Mouse (Mus musculus): ENCODE measurements around the gene Tnfrsf25. TPM values are rescaled to one million over a fixed set of nuclear protein-coding genes. Genes with fewer than 3 reads are reported as not detected.

Gene Tnfrsf25
- polyA plus RNA-seq, 1 experiment from 2014 or later, result 1.5 TPM

GRCm38 (mm10) chr4:152146033-152146827 is 30.5 kb downstream of the Tnfrsf25 start:
- Histone ChIP-seq H3K27ac (ENCODE audit: low read length) (no peak overlapping the region), H3K36me3 (ENCODE audit: control insufficient read depth, insufficient read depth) (no peaks in the 10 kb centered on the region), H3K4me2 (ENCODE audit: low read length) (no peak overlapping the region), H3K4me3 (replicated peaks; ENCODE audit: low read length) (no peak overlapping the region), H3K27me3 (replicated peaks; ENCODE audit: control insufficient read depth, insufficient read depth, low read length) (peaks cover 13% of the 10 kb centered on the region), H3K9ac (replicated peaks; ENCODE audit: low read depth, low read length) (no peak overlapping the region), H3K9me3 (ENCODE audit: control insufficient read depth, low read length) (no peaks in the 10 kb centered on the region), H3K4me1 (replicated peaks; ENCODE audit: control insufficient read depth, insufficient read depth, low read length) (peaks cover 2% of the 10 kb centered on the region; the same call in 1 of the 2 replicates)
- no peak for ATAC-seq
- WGBS, result 71% methylated on average over 11 of the region's 11 CpGs

GRCm38 (mm10) chr4:152150546-152150945 is 34.8 kb downstream of the Tnfrsf25 start:
- Histone ChIP-seq H3K4me2 (ENCODE audit: low read length) (no peak overlapping the region), H3K9me3 (ENCODE audit: control insufficient read depth, low read length) (no peaks in the 10 kb centered on the region), H3K36me3 (ENCODE audit: control insufficient read depth, insufficient read depth) (no peaks in the 10 kb centered on the region), H3K4me1 (replicated peaks; ENCODE audit: control insufficient read depth, insufficient read depth, low read length) (peaks cover 8% of the 10 kb centered on the region), H3K9ac (replicated peaks; ENCODE audit: low read depth, low read length) (no peak overlapping the region), H3K27ac (ENCODE audit: low read length) (no peak overlapping the region), H3K4me3 (replicated peaks; ENCODE audit: low read length) (no peak overlapping the region), H3K27me3 (replicated peaks; ENCODE audit: control insufficient read depth, insufficient read depth, low read length) (peaks cover 46% of the 10 kb centered on the region)
- 84% methylated on average over 4 of the region's 4 CpGs for WGBS
- no peak for ATAC-seq

GRCm38 (mm10) chr4:152151451-152151965 is 35.8 kb downstream of the Tnfrsf25 start:
- no peak for ATAC-seq
- no peak overlapping the region for H3K27ac ChIP-seq (ENCODE audit: low read length)
- H3K9me3 ChIP-seq (ENCODE audit: control insufficient read depth, low read length), result no peaks in the 10 kb centered on the region
- no peaks in the 10 kb centered on the region for H3K36me3 ChIP-seq (ENCODE audit: control insufficient read depth, insufficient read depth)
- 21% methylated on average over 7 of the region's 7 CpGs for WGBS
- peak overlapping the region; percentile 29; the same call in 1 of the 2 replicates for H3K4me3 ChIP-seq (replicated peaks; ENCODE audit: low read length)
- peaks cover 46% of the 10 kb centered on the region for H3K27me3 ChIP-seq (replicated peaks; ENCODE audit: control insufficient read depth, insufficient read depth, low read length)
- H3K4me2 ChIP-seq (ENCODE audit: low read length), result peak overlapping the region; percentile 43
- no peak overlapping the region for H3K9ac ChIP-seq (replicated peaks; ENCODE audit: low read depth, low read length)
- H3K4me1 ChIP-seq (replicated peaks; ENCODE audit: control insufficient read depth, insufficient read depth, low read length), result peaks cover 8% of the 10 kb centered on the region

- H3K9me3 ChIP-seq (ENCODE audit: control insufficient read depth, low read length), result no peaks in the 10 kb centered on the region
- under 1% methylated on average over 54 of the region's 57 CpGs for WGBS
- H3K4me3 ChIP-seq (replicated peaks; ENCODE audit: low read length), result peak within 1 kb of the TSS; percentile 29
- ATAC-seq, result peak; percentile 75
- H3K27ac ChIP-seq (ENCODE audit: low read length), result no peak within 1 kb of the TSS
- peak within 1 kb of the TSS; percentile 43 for H3K4me2 ChIP-seq (ENCODE audit: low read length)
- no peaks in the 10 kb centered on the region for H3K36me3 ChIP-seq (ENCODE audit: control insufficient read depth, insufficient read depth)
- H3K4me1 ChIP-seq (replicated peaks; ENCODE audit: control insufficient read depth, insufficient read depth, low read length), result peaks cover 8% of the 10 kb centered on the region
- peak within 1 kb of the TSS; percentile 2; the same call in 1 of the 2 replicates for H3K9ac ChIP-seq (replicated peaks; ENCODE audit: low read depth, low read length)
- peaks cover 46% of the 10 kb centered on the region for H3K27me3 ChIP-seq (replicated peaks; ENCODE audit: control insufficient read depth, insufficient read depth, low read length)
Measured at GRCm38 (mm10) chr4:152151966-152152544, 36.3 kb downstream of the Tnfrsf25 start, which contains the start of gene Espn. Gene Espn (minus strand): TSS chr4:152152371.

- H3K9me3 ChIP-seq (ENCODE audit: control insufficient read depth, low read length), result no peaks in the 10 kb centered on the region
- no peak overlapping the region for H3K4me3 ChIP-seq (replicated peaks; ENCODE audit: low read length)
- H3K4me2 ChIP-seq (ENCODE audit: low read length), result peak overlapping the region; percentile 34; the same call in 1 of the 2 replicates
- WGBS, result 2% methylated on average over 23 of the region's 23 CpGs
- peaks cover 11% of the 10 kb centered on the region for H3K4me1 ChIP-seq (replicated peaks; ENCODE audit: control insufficient read depth, insufficient read depth, low read length)
- no peak overlapping the region for H3K9ac ChIP-seq (replicated peaks; ENCODE audit: low read depth, low read length)
- H3K36me3 ChIP-seq (ENCODE audit: control insufficient read depth, insufficient read depth), result no peaks in the 10 kb centered on the region
- H3K27ac ChIP-seq (ENCODE audit: low read length), result no peak overlapping the region
- H3K27me3 ChIP-seq (replicated peaks; ENCODE audit: control insufficient read depth, insufficient read depth, low read length), result peaks cover 63% of the 10 kb centered on the region
- ATAC-seq, result no peak
Measured at GRCm38 (mm10) chr4:152153771-152154177, 38.0 kb downstream of the Tnfrsf25 start.

- peaks cover 73% of the 10 kb centered on the region for H3K27me3 ChIP-seq (replicated peaks; ENCODE audit: control insufficient read depth, insufficient read depth, low read length)
- 72% methylated on average over 4 of the region's 4 CpGs for WGBS
- H3K36me3 ChIP-seq (ENCODE audit: control insufficient read depth, insufficient read depth), result no peaks in the 10 kb centered on the region
- no peak overlapping the region for H3K27ac ChIP-seq (ENCODE audit: low read length)
- H3K4me2 ChIP-seq (ENCODE audit: low read length), result no peak overlapping the region
- no peak overlapping the region for H3K9ac ChIP-seq (replicated peaks; ENCODE audit: low read depth, low read length)
- no peak overlapping the region for H3K4me3 ChIP-seq (replicated peaks; ENCODE audit: low read length)
- H3K9me3 ChIP-seq (ENCODE audit: control insufficient read depth, low read length), result no peaks in the 10 kb centered on the region
- peaks cover 16% of the 10 kb centered on the region for H3K4me1 ChIP-seq (replicated peaks; ENCODE audit: control insufficient read depth, insufficient read depth, low read length)
- no peak for ATAC-seq
Measured at GRCm38 (mm10) chr4:152155019-152155418, 39.3 kb downstream of the Tnfrsf25 start.

- no peak overlapping the region for H3K9ac ChIP-seq (replicated peaks; ENCODE audit: low read depth, low read length)
- ATAC-seq, result no peak
- no peak overlapping the region for H3K4me2 ChIP-seq (ENCODE audit: low read length)
Measured at GRCm38 (mm10) chr4:152157779-152158584, 42.2 kb downstream of the Tnfrsf25 start.

GRCm38 (mm10) chr4:152158585-152159284 is 43.0 kb downstream of the Tnfrsf25 start, which contains the start of gene Hes2:
Gene Hes2 (plus strand): TSS chr4:152158867.
- peaks cover 62% of the 10 kb centered on the region for H3K27me3 ChIP-seq (replicated peaks; ENCODE audit: control insufficient read depth, insufficient read depth, low read length)
- H3K4me3 ChIP-seq (replicated peaks; ENCODE audit: low read length), result no peak within 1 kb of the TSS
- peaks cover 8% of the 10 kb centered on the region for H3K4me1 ChIP-seq (replicated peaks; ENCODE audit: control insufficient read depth, insufficient read depth, low read length)
- no peak for ATAC-seq
- no peak within 1 kb of the TSS for H3K9ac ChIP-seq (replicated peaks; ENCODE audit: low read depth, low read length)
- no peaks in the 10 kb centered on the region for H3K36me3 ChIP-seq (ENCODE audit: control insufficient read depth, insufficient read depth)
- H3K4me2 ChIP-seq (ENCODE audit: low read length), result no peak within 1 kb of the TSS
- H3K9me3 ChIP-seq (ENCODE audit: control insufficient read depth, low read length), result no peaks in the 10 kb centered on the region
- H3K27ac ChIP-seq (ENCODE audit: low read length), result no peak within 1 kb of the TSS
- 3% methylated on average over 35 of the region's 35 CpGs for WGBS

More at GRCm38 (mm10) chr4:152157779-152158584, 42.2 kb downstream of the Tnfrsf25 start:
- WGBS, result 13% methylated on average over 21 of the region's 21 CpGs
- no peak overlapping the region for H3K27ac ChIP-seq (ENCODE audit: low read length)
- H3K4me3 ChIP-seq (replicated peaks; ENCODE audit: low read length), result no peak overlapping the region
- no peaks in the 10 kb centered on the region for H3K36me3 ChIP-seq (ENCODE audit: control insufficient read depth, insufficient read depth)
- H3K9me3 ChIP-seq (ENCODE audit: control insufficient read depth, low read length), result no peaks in the 10 kb centered on the region
- peaks cover 68% of the 10 kb centered on the region for H3K27me3 ChIP-seq (replicated peaks; ENCODE audit: control insufficient read depth, insufficient read depth, low read length)
- H3K4me1 ChIP-seq (replicated peaks; ENCODE audit: control insufficient read depth, insufficient read depth, low read length), result peaks cover 10% of the 10 kb centered on the region

All from forebrain, embryonic 16.5 days (tissue).